Mouse (Mus musculus) v-Abl transformed pro-B cells (cell line): ENCODE results near the gene Sec14l3.
"Not testable (repeated sequence)": the region's sequence is repeated elsewhere in the genome, so short reads cannot be mapped to it uniquely, and the experiment has no call there.

ENCODE experiments used
- in situ Hi-C, 2 experiments: fragments of 400-800 bp; cut with MboI; formaldehyde crosslinking; loops; one replicate each; pipeline ENCODE4 v1.15.1; 2025; ENCODE audit not compliant: unreplicated experiment in 2 of 2

The Sec14l3 gene

GRCm38 (mm10) chr11:4064627-4065122 is at the start of gene Sec14l3:
Gene Sec14l3, plus strand, starts transcription at chr11:4064841.
- in situ Hi-C loops, result no loop called here

GRCm38 (mm10) chr11:4015796-4016195 is 48.8 kb upstream of the Sec14l3 start:
- in situ Hi-C loops, result not testable (repeated sequence)

GRCm38 (mm10) chr11:4022111-4022510 is 42.5 kb upstream of the Sec14l3 start:
- in situ Hi-C loops, result not testable (repeated sequence)

GRCm38 (mm10) chr11:4023321-4023720 is 41.3 kb upstream of the Sec14l3 start:
- in situ Hi-C loops, result no loop called here

- in situ Hi-C loops, result no loop called here
Observed at GRCm38 (mm10) chr11:4027066-4027465, 37.6 kb upstream of the Sec14l3 start.

- in situ Hi-C loops, result no loop called here
Observed at GRCm38 (mm10) chr11:4027561-4028334, 36.9 kb upstream of the Sec14l3 start.

GRCm38 (mm10) chr11:4029343-4029742 is 35.3 kb upstream of the Sec14l3 start:
- in situ Hi-C loops, result no loop called here

GRCm38 (mm10) chr11:4031126-4031941 is 33.3 kb upstream of the Sec14l3 start, which contains the start of gene Sec14l4:
Gene Sec14l4, plus strand, starts transcription at chr11:4031462.
- in situ Hi-C loops, result no loop called here

- in situ Hi-C loops, result no loop called here
Observed at GRCm38 (mm10) chr11:4031961-4032360, 32.7 kb upstream of the Sec14l3 start.

- in situ Hi-C loops, result no loop called here
Observed at GRCm38 (mm10) chr11:4033471-4033870, 31.2 kb upstream of the Sec14l3 start.

- in situ Hi-C loops, result no loop called here
Observed at GRCm38 (mm10) chr11:4034169-4034568, 30.5 kb upstream of the Sec14l3 start.

- in situ Hi-C loops, result no loop called here
Observed at GRCm38 (mm10) chr11:4035116-4035892, 29.3 kb upstream of the Sec14l3 start.

- in situ Hi-C loops, result no loop called here
Observed at GRCm38 (mm10) chr11:4035916-4036315, 28.7 kb upstream of the Sec14l3 start.

GRCm38 (mm10) chr11:4036365-4037084 is 28.1 kb upstream of the Sec14l3 start:
- in situ Hi-C loops, result no loop called here

- in situ Hi-C loops, result no loop called here
Observed at GRCm38 (mm10) chr11:4039951-4040350, 24.7 kb upstream of the Sec14l3 start.

GRCm38 (mm10) chr11:4041123-4041625 is 23.5 kb upstream of the Sec14l3 start:
- in situ Hi-C loops, result no loop called here

- in situ Hi-C loops, result no loop called here
Observed at GRCm38 (mm10) chr11:4043081-4043480, 21.6 kb upstream of the Sec14l3 start.

GRCm38 (mm10) chr11:4046526-4046925 is 18.1 kb upstream of the Sec14l3 start:
- in situ Hi-C loops, result no loop called here

- in situ Hi-C loops, result no loop called here
Observed at GRCm38 (mm10) chr11:4047766-4048165, 16.9 kb upstream of the Sec14l3 start.

GRCm38 (mm10) chr11:4048438-4048837 is 16.2 kb upstream of the Sec14l3 start:
- in situ Hi-C loops, result no loop called here
